Mouse (Mus musculus): ENCODE data around the gene Cep95. TPM values are rescaled to one million over a fixed set of nuclear protein-coding genes. Genes with fewer than 3 reads are reported as not detected.
"Not testable (repeated sequence)": the region's sequence is repeated elsewhere in the genome, so short reads cannot be mapped to it uniquely, and the experiment has no call there.

Cep95 gene
- total and polyA plus RNA-seq, 3 experiments, result 2.7 to 6.0 (median 4.9) TPM

DNA sequence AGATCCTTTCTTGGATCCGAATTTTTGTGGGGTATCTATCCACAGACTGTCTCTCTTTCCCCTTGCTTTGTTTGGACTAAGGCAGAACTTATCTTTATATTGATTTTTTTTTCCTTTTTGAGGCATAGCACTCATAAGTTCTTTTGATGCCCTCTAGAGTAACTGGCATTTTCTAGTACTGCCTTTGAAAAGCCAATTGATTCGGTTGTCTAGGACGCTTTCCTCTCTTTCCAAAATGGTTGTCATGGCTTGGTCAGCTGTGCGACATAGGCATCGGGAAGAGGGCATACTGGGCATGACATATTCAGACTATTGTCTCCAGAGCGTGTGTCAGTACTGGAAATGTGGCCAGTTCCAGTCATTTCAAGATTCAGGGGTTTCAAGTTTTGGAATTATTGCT is 597 bp downstream of the Cep95 start:
- intact Hi-C loops (cut with DNase I), result loop anchor here (5.0 to 10.0 kb wide), 3 partner anchors 133 to 515 kb away; partner anchors contain the start of genes Smarcd2, Smurf2 and Tcam1
- H3K79me2 ChIP-seq (replicated peaks; ENCODE audit: control insufficient read depth, insufficient read depth, low read length), result peaks cover 1% of the 10 kb centered on the region; the same call in 1 of the 2 replicates
- H3K9ac ChIP-seq (ENCODE audit: low read depth, low read length), result peak overlapping the region; percentile 89
- no peaks in the 10 kb centered on the region for H3K27me3 ChIP-seq (ENCODE audit: control insufficient read depth, insufficient read depth, low read length)
- 1% methylated on average over 6 of the region's 6 CpGs for WGBS
- no peak for DNase-seq
- H3K4me1 ChIP-seq (ENCODE audit: control insufficient read depth, insufficient read depth, low read length), result peaks cover 1% of the 10 kb centered on the region; the same call in 1 of the 2 replicates
- H3K27ac ChIP-seq, result peak overlapping the region; percentile 96
- TF ChIP-seq CTCF (IDR thresholded peaks at IDR 0.05), result no peak
- no peak for TF ChIP-seq POLR2A (IDR thresholded peaks at IDR 0.05; ENCODE audit: insufficient read depth, low read depth, low read length)
- no peak for TF ChIP-seq EP300 (IDR thresholded peaks at IDR 0.05; ENCODE audit: insufficient read depth, low read depth, low read length)
- H3K36me3 ChIP-seq (ENCODE audit: control insufficient read depth, insufficient read depth, low read length), result peaks cover 20% of the 10 kb centered on the region
- peak overlapping the region; percentile 99 for H3K4me3 ChIP-seq

DNA sequence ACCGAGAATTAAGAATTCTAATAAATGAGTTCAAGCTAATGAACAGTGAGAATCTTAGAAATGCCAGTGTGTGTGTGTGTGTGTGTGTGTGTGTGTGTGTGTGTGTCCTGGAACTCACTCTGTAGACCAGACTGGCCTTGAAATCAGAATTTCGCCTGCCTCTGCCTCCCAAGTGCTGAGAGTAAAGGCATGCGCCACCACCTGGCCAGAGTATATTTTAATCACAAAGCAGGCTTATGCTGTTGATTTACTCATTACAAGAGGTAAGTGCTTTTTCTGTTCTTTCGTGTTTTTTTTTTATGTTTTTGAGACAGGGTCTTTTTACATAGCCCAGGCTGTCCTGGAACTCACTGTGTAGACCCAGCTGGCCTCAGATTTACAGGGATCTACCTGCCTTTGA is 4.8 kb downstream of the Cep95 start:
- 81% methylated on average over 4 of the region's 4 CpGs for WGBS
- intact Hi-C loops (cut with DNase I), result no loop called here
- Histone ChIP-seq H3K36me3 (ENCODE audit: control insufficient read depth, insufficient read depth, low read length) (peaks cover 9% of the 10 kb centered on the region), H3K27ac (no peak overlapping the region), H3K4me3 (no peak overlapping the region), H3K4me1 (ENCODE audit: control insufficient read depth, insufficient read depth, low read length) (peaks cover 3% of the 10 kb centered on the region), H3K9ac (ENCODE audit: low read depth, low read length) (no peak overlapping the region), H3K79me2 (replicated peaks; ENCODE audit: control insufficient read depth, insufficient read depth, low read length) (no peaks in the 10 kb centered on the region; the same call in 1 of the 2 replicates), H3K27me3 (ENCODE audit: control insufficient read depth, insufficient read depth, low read length) (no peaks in the 10 kb centered on the region)
- DNase-seq, result no peak
- no peak for TF ChIP-seq EP300 (IDR thresholded peaks at IDR 0.05; ENCODE audit: insufficient read depth, low read depth, low read length)
- TF ChIP-seq POLR2A (IDR thresholded peaks at IDR 0.05; ENCODE audit: insufficient read depth, low read depth, low read length), result no peak
- TF ChIP-seq CTCF (IDR thresholded peaks at IDR 0.05), result no peak

DNA sequence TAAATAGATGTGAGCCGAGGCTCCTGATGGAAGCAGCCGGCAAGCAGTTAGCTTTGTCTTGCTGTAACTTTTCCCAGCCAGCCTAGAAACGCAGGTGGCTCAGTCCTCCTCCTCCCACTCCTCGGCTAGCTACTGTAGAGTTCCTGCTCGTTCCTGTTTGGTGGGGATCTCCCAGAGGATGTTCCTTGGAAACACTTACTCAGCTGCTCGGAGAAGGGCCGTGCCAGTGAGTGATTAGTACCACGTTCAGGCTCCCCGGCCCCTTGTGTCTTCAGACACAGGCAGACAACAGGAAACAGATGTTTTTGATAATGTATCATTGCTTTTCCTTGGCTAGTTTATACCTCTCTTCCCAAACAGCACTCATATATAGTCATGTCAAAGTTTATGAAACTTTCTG is 6.6 kb downstream of the Cep95 start:
- TF ChIP-seq POLR2A (IDR thresholded peaks at IDR 0.05; ENCODE audit: insufficient read depth, low read depth, low read length) (no peak), EP300 (IDR thresholded peaks at IDR 0.05; ENCODE audit: insufficient read depth, low read depth, low read length) (no peak), CTCF (IDR thresholded peaks at IDR 0.05) (no peak)
- intact Hi-C loops (cut with DNase I), result loop anchor here (2.0 kb wide), 1 partner anchor 25 kb away; no protein-coding TSS in a partner anchor
- H3K4me1 ChIP-seq (ENCODE audit: control insufficient read depth, insufficient read depth, low read length), result peaks cover 3% of the 10 kb centered on the region
- 41% methylated on average over 9 of the region's 9 CpGs for WGBS
- H3K4me3 ChIP-seq, result no peak overlapping the region
- DNase-seq, result no peak
- H3K27me3 ChIP-seq (ENCODE audit: control insufficient read depth, insufficient read depth, low read length), result no peaks in the 10 kb centered on the region
- 0 out of 2 replicates have a peak overlapping the region, but pooled peaks have one; percentile 15 for H3K27ac ChIP-seq
- no peaks in the 10 kb centered on the region; the same call in 1 of the 2 replicates for H3K79me2 ChIP-seq (replicated peaks; ENCODE audit: control insufficient read depth, insufficient read depth, low read length)
- H3K9ac ChIP-seq (ENCODE audit: low read depth, low read length), result no peak overlapping the region
- peaks cover 9% of the 10 kb centered on the region for H3K36me3 ChIP-seq (ENCODE audit: control insufficient read depth, insufficient read depth, low read length)

DNA sequence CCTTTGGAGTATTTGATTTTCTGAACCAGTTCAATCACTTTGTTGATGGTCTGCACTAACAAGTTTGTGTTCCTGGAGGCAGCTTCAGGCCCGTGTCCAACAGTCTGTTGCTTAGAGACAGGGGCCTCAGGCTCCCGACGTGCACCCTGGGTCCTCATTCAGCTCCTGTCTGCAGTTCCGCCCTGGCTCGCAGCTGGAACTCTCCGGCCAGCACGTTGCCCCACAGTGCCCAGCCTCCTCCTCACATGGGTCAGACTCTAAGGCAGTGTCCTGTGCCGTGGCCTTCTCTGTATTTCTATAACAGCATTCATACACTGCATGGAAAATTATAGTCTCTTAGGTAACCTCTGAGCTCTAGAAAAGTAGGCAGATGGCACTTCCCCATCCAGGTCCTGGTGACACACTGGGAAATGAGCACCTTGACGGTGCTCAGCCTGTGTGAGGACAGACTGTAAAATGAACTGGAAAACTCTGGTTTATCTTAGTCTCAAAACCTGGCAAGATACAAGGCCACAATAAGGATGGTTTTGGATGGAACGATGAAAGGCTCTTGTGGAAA is 13.1 kb downstream of the Cep95 start:
- H3K9ac ChIP-seq (ENCODE audit: low read depth, low read length), result no peak overlapping the region
- H3K4me1 ChIP-seq (ENCODE audit: control insufficient read depth, insufficient read depth, low read length), result no peaks in the 10 kb centered on the region
- no peaks in the 10 kb centered on the region for H3K79me2 ChIP-seq (replicated peaks; ENCODE audit: control insufficient read depth, insufficient read depth, low read length)
- no peaks in the 10 kb centered on the region for H3K27me3 ChIP-seq (ENCODE audit: control insufficient read depth, insufficient read depth, low read length)
- no peak for DNase-seq
- no peak overlapping the region for H3K27ac ChIP-seq
- no peaks in the 10 kb centered on the region for H3K36me3 ChIP-seq (ENCODE audit: control insufficient read depth, insufficient read depth, low read length)
- TF ChIP-seq CTCF (IDR thresholded peaks at IDR 0.05) (no peak), POLR2A (IDR thresholded peaks at IDR 0.05; ENCODE audit: insufficient read depth, low read depth, low read length) (no peak), EP300 (IDR thresholded peaks at IDR 0.05; ENCODE audit: insufficient read depth, low read depth, low read length) (no peak)
- 79% methylated on average over 10 of the region's 10 CpGs for WGBS
- intact Hi-C loops (cut with DNase I), result no loop called here
- H3K4me3 ChIP-seq, result no peak overlapping the region

DNA sequence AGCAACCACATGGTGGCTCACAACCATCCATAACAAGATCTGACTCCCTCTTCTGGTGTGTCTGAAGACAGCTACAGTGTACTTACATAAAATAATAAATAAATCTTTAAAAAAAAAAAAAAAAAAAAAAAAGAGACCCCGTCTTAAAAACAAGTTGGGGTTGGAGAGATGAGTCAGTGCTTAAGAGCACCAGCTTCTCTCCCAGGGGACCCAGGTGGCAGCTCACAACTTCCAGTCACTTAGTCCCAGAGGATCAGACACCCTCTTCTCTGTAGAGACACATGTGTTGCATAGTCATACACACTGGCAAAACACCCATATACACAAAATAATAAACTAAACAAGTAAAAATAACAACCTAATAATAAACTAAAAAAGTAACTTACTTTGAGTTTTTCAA is 18.4 kb downstream of the Cep95 start:
- 56% methylated on average over 1 of the region's 1 CpGs for WGBS
- H3K36me3 ChIP-seq (ENCODE audit: control insufficient read depth, insufficient read depth, low read length); H3K27me3 ChIP-seq (ENCODE audit: control insufficient read depth, insufficient read depth, low read length); H3K79me2 ChIP-seq (replicated peaks; ENCODE audit: control insufficient read depth, insufficient read depth, low read length); H3K9ac ChIP-seq (ENCODE audit: low read depth, low read length); H3K4me3 ChIP-seq; DNase-seq; H3K4me1 ChIP-seq (ENCODE audit: control insufficient read depth, insufficient read depth, low read length); H3K27ac ChIP-seq; intact Hi-C loops (cut with DNase I): not testable (repeated sequence)

DNA sequence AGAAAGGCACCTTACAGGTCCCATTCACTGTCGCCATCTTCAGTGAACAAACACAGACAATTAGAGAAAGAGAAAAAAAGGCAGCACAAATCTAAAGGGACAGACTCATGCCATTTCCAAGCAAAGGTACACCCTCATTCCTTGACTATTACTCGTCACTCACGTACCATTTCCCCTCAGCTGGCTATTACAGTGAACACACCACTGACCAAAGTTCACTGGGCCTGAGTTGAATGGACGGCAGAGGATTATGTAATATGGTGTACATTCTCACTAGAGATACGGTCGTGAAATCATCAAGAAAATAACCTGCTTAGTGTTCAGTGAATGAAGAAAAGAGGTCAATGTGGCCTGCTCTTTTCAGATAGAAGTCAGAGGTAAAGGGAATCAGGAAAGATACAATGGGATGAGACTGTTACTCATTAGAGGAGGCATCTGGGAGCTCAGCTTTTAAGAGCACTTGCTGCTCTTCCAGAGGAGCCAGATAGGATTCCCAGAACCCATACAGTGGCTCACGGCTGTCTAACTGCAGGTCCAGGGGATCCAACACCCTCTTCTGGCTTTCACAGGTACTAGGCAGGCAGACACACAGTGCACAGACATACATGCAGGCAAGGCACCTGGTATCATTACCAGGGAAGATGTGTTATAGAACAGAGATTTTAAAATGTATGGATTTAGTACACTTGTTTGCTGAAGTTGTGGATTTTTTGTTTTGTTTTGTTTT is 23.5 kb downstream of the Cep95 start:
- peak in 1 of 2 experiments; percentile 4 for DNase-seq
- Histone ChIP-seq H3K9ac (ENCODE audit: low read depth, low read length) (no peak overlapping the region), H3K79me2 (replicated peaks; ENCODE audit: control insufficient read depth, insufficient read depth, low read length) (no peaks in the 10 kb centered on the region), H3K27me3 (ENCODE audit: control insufficient read depth, insufficient read depth, low read length) (no peaks in the 10 kb centered on the region), H3K36me3 (ENCODE audit: control insufficient read depth, insufficient read depth, low read length) (peaks cover 6% of the 10 kb centered on the region), H3K27ac (no peak overlapping the region), H3K4me3 (no peak overlapping the region), H3K4me1 (ENCODE audit: control insufficient read depth, insufficient read depth, low read length) (no peaks in the 10 kb centered on the region)
- intact Hi-C loops (cut with DNase I), result no loop called here
- 92% methylated on average over 7 of the region's 7 CpGs for WGBS
- TF ChIP-seq POLR2A (IDR thresholded peaks at IDR 0.05; ENCODE audit: insufficient read depth, low read depth, low read length) (no peak), CTCF (IDR thresholded peaks at IDR 0.05) (no peak), EP300 (IDR thresholded peaks at IDR 0.05; ENCODE audit: insufficient read depth, low read depth, low read length) (no peak)
